Mouse (Mus musculus) midbrain, embryonic 14.5 days (tissue): ENCODE measurements around the gene Vipr2. TPM values are rescaled to one million over a fixed set of nuclear protein-coding genes. Genes with fewer than 3 reads are reported as not detected.

Experiments
- ATAC-seq: fragments of 200-750 bp; cut with Nextera tagmentation; 2 replicates; pipeline ENCODE4 v1.8.0; 2017; ENCODE audit warnings: moderate number of reproducible peaks, moderate library complexity; ENCODE audit not compliant: low FRiP score, low TSS enrichment
- DNase-seq: peaks from one replicate; pipeline ENCODE4 v3.0.0-alpha.2; 2015
- H3K27ac ChIP-seq: fragments of 300-500 bp; sonication (generic); replicated peaks from 2 replicates; pipeline ENCODE4 v1.5.1; 2014; ENCODE audit warnings: mild to moderate bottlenecking, low read depth, low read length, moderate library complexity
- H3K27me3 ChIP-seq: fragments of 300-500 bp; sonication (generic); 2 replicates; pipeline ENCODE4 v1.6.1; 2014; ENCODE audit warnings: low read length, control low read depth, mixed read lengths; ENCODE audit not compliant: control insufficient read depth, insufficient read depth
- H3K36me3 ChIP-seq: fragments of 300-500 bp; sonication (generic); 2 replicates; pipeline ENCODE4 v1.6.1; 2014; ENCODE audit warnings: low read length, control low read depth; ENCODE audit not compliant: control insufficient read depth, insufficient read depth
- H3K4me1 ChIP-seq: fragments of 300-500 bp; sonication (generic); 2 replicates; pipeline ENCODE4 v1.6.1; 2014; ENCODE audit warnings: mild to moderate bottlenecking, antibody characterized with exemption, low read length, control low read depth; ENCODE audit not compliant: control insufficient read depth, insufficient read depth
- H3K4me2 ChIP-seq: fragments of 300-500 bp; sonication (generic); 2 replicates; pipeline ENCODE4 v1.6.1; 2014; ENCODE audit warnings: mild to moderate bottlenecking, low read length, moderate library complexity
- H3K4me3 ChIP-seq: fragments of 300-500 bp; sonication (generic); replicated peaks from 2 replicates; pipeline ENCODE4 v1.5.1; 2014; ENCODE audit warnings: low read depth, low read length
- H3K9ac ChIP-seq: fragments of 300-500 bp; sonication (generic); replicated peaks from 2 replicates; pipeline ENCODE4 v1.6.1; 2014; ENCODE audit warnings: mild to moderate bottlenecking, low read length, moderate library complexity
- H3K9me3 ChIP-seq: fragments of 300-500 bp; sonication (generic); 2 replicates; pipeline ENCODE4 v1.6.1; 2016; ENCODE audit warnings: low read length, control low read depth, mixed read lengths; ENCODE audit not compliant: control insufficient read depth
- WGBS: fragments of 180-500 bp; shearing (Covaris S2); extraction: QIAGEN DNeasy Blood & Tissue Kit; methylation state at CpG from one replicate; pipeline ENCODE4 v1.1.7; 2014; 5-methylcytosine and 5-hydroxymethylcytosine counted together
- polyA plus RNA-seq: library from polyadenylated mRNA; unstranded; fragments of >200 nt; fragmentation: Nextera tagmentation; extraction: Ambion mirVana; gene quantifications from 2 replicates; pipeline ENCODE4 v1.2.1, GENCODE M21; 2014

The Vipr2 gene
- polyA plus RNA-seq, 1 experiment from 2014 or later = 0.97 TPM

DNA sequence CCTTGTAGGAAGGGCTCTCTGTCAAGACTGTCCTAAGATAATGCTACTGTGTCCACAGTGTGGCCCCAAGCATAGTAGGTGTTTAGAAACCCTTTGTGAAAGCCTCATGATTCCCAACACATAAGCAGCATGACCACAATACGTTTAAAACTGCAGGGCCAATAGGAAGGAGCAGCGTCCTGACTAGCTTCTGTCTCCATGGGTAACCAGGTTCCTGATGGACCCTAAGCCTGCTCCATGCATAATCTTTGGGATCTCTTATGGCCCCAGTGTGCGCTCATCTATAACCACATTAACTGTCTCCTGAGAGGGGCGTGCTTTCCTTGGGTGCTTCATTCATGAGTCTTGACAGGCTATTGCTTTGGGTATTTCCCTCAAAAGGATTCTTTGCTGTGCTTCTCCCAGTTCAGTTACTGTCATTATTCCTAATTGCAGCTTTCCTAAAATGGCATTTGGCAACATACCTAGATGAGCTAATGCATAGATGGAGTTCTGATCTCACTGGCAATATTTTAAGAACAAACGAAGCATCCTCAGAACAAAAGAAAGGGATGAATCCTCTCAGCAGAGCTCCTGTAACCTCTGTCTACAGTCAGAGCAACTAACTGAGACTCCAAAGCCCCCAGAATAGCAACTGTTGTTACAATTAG, 9.6 kb downstream of the Vipr2 start:
- no peaks in the 10 kb centered on the region for H3K27me3 ChIP-seq
- WGBS = 89% methylated on average over 5 of the region's 5 CpGs
- no peaks in the 10 kb centered on the region for H3K4me1 ChIP-seq
- H3K36me3 ChIP-seq = no peaks in the 10 kb centered on the region
- no peak overlapping the region for H3K4me3 ChIP-seq
- no peak overlapping the region for H3K4me2 ChIP-seq
- no peak overlapping the region for H3K27ac ChIP-seq
- ATAC-seq (no peak), DNase-seq (no peak)
- H3K9me3 ChIP-seq = no peaks in the 10 kb centered on the region
- no peak overlapping the region for H3K9ac ChIP-seq

DNA sequence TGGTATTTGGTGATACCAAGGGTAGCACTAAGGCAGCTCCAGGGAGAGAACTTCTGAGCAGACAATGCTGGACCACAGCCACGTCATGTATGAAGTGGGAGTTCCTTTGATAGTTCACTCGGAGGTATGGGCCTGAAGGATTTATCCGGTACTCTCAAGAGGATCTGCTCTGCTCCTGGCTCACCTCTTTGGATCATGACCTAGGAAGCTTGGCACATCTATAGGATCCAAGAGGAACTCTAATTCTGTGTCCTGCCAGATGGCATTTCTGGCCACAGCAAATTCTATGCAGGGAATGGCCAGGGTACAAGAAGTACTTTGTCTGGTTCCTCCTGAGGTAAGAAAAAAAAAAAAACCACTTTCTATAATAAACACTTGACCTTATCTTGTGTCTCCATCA, 12.3 kb downstream of the Vipr2 start:
- WGBS = 96% methylated on average over 3 of the region's 3 CpGs
- no peak for DNase-seq
- no peak overlapping the region for H3K4me3 ChIP-seq

DNA sequence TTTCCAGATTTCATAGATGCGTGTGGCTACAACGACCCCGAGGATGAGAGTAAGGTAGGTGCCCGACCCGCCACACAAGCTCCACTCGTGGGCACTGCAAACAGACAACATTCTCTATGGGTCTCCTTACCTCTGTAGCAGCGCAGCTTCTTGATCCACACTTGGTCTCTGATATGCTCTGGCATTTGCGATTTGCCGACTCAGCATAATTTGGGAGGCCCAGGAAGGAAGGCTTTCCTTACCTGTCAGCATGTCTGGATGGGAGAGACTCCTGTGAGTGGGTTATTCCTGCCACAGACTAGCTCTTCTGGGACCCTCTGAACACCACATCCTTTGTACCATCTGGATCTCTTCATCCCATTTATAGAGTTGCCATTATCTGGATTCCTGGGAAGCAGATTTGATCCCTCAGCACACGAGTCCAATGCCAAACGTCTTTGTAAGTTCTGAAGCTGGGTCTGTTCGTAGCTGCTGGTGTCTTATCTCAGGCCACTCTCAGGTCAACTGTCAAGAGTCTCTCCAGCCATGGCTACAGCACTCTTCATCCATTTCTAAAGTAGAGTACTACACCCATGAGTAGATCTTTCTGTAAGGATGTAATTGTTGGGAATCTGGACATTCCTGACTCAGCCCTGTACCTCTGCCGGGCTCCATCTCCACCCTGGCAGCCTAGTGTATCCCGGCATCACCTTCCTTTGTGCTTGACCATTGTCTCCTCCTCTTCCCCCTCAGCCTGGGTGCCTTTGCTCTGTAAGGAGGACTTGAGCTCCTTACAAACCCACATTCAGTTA, 17.4 kb downstream of the Vipr2 start:
- Histone ChIP-seq H3K27ac (no peak overlapping the region), H3K27me3 (no peaks in the 10 kb centered on the region), H3K9ac (no peak overlapping the region), H3K4me3 (no peak overlapping the region), H3K36me3 (no peaks in the 10 kb centered on the region), H3K9me3 (no peaks in the 10 kb centered on the region), H3K4me2 (no peak overlapping the region), H3K4me1 (no peaks in the 10 kb centered on the region)
- WGBS = 89% methylated on average over 14 of the region's 14 CpGs
- DNase-seq (no peak), ATAC-seq (no peak)

More for the DNA sequence above, 12.3 kb downstream of the Vipr2 start:
- Histone ChIP-seq H3K27me3 (no peaks in the 10 kb centered on the region), H3K9me3 (no peaks in the 10 kb centered on the region), H3K27ac (no peak overlapping the region), H3K4me1 (no peaks in the 10 kb centered on the region), H3K9ac (no peak overlapping the region), H3K36me3 (no peaks in the 10 kb centered on the region), H3K4me2 (no peak overlapping the region)
- ATAC-seq = no peak

DNA sequence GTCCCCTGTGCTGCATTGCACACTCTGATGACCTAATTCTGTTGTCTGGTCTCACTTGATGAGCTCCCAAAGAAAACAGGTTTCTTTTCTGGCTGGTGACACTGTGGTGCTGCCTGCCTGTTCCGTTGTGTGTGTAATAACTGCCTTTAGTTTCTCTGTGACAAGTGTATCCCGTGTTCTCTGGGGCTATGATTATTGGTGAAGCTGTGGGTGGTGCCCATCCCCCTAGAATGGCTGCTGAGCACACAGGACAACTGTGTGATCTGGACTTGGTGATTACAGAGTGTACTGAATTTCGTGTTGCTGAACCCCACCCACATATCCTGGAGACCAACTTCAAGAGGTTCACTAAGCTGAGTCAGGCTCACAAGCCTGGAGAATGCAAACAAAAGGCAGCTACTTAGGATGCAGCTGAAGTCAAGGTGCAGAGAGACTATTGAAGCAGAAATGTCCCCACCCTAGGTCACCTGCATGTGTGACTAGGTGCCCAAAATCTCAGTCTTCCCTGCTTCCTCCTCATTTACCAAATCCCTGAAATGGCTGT, 18.9 kb downstream of the Vipr2 start:
- DNase-seq (no peak), ATAC-seq (no peak)
- Histone ChIP-seq H3K4me3 (no peak overlapping the region), H3K9me3 (no peaks in the 10 kb centered on the region), H3K4me1 (no peaks in the 10 kb centered on the region), H3K4me2 (no peak overlapping the region), H3K9ac (no peak overlapping the region), H3K36me3 (no peaks in the 10 kb centered on the region), H3K27ac (no peak overlapping the region), H3K27me3 (no peaks in the 10 kb centered on the region)
- 72% methylated on average over 3 of the region's 3 CpGs for WGBS

- 93% methylated on average over 8 of the region's 8 CpGs for WGBS
- ATAC-seq = no peak
- no peaks in the 10 kb centered on the region for H3K27me3 ChIP-seq
These were observed 19.6 kb downstream of the Vipr2 start for GRCm38 (mm10) chr12:116097166-116097565.

GRCm38 (mm10) chr12:116101945-116102344, 24.4 kb downstream of the Vipr2 start:
- no peak for ATAC-seq

More at GRCm38 (mm10) chr12:116097166-116097565, 19.6 kb downstream of the Vipr2 start:
- Histone ChIP-seq H3K4me1 (no peaks in the 10 kb centered on the region), H3K9ac (no peak overlapping the region), H3K27ac (no peak overlapping the region), H3K4me3 (no peak overlapping the region), H3K36me3 (no peaks in the 10 kb centered on the region), H3K9me3 (no peaks in the 10 kb centered on the region), H3K4me2 (no peak overlapping the region)
- DNase-seq = no peak

DNA sequence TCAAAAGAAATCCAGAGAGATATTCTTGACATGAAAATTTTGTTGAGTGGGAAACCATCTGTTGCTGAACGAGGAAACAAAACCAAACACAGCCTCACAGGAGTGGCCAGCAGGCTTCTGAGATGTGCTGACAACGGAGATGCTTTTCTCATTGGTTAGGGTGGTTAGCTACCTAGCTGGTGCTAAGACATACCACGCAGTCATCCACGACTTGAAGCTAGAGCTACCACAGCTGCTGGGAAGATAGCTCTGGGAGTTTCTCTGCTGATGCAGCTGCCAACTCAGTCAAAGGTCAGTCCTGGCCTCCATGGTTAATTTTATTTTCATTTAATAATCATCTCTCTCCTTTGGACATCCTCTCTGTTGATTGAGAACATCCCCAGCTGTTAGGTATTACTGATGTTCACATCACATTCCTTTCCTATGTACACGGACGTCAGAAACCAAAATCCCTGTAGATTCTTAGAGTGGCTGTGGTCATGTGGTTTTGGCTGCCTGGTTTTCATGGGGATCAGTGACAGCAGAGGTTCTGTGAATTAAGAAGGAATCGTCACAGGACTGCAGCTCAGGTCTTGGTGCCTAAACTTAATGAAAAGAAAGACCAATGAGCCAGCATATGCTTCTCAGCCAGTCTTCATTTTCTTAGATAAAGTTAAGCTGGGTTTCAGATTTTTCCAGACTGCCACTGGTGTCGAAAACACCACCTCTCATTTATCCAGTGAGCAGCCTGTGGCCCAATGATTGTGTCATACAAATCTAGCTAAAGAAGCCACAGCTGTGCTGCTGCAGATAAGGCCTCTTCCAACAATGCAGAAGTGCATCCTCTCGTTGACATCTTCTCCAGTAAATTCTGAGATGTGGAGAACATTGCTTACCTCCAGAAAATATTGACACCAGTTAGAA, 32.2 kb downstream of the Vipr2 start:
- H3K27ac ChIP-seq = no peak overlapping the region
- no peak for DNase-seq

More at GRCm38 (mm10) chr12:116101945-116102344, 24.4 kb downstream of the Vipr2 start:
- no peak overlapping the region for H3K27ac ChIP-seq
- H3K4me1 ChIP-seq = no peaks in the 10 kb centered on the region
- H3K9me3 ChIP-seq = no peaks in the 10 kb centered on the region
- DNase-seq = no peak
- no peak overlapping the region for H3K9ac ChIP-seq
- no peak overlapping the region for H3K4me2 ChIP-seq
- H3K4me3 ChIP-seq = no peak overlapping the region
- 98% methylated on average over 2 of the region's 2 CpGs for WGBS
- H3K27me3 ChIP-seq = no peaks in the 10 kb centered on the region
- H3K36me3 ChIP-seq = no peaks in the 10 kb centered on the region

DNA sequence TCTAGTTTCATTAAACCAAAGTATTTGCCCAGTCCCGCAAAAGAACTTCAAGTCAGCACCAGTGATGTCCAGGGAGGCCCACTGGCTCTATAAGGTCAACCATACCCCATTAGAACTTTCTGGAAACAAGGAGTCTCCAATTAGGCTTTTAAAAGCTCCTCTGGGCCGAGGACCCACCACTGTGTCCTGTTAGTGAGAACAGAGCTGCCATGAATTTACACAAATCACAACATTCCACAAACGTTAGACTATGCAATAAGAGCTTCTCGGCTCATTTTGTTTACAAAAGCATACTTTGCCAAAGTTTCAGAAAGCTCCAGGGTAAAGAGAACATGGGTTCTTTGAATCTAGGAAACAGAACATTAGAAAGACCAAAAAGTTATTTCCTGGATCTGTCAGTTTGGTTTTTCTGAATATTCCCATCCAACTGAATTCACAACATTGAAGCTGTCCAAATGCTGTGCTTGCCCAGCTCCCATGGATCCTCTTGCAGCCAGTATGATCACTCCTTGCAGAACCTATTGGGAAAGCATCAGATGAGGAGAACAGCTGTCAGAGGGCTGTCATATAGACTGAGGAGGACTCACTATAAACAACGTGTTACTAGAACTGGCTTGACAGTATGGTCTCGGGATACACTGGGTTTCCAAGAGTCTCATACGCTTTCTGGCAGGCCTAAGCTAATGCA, 33.6 kb downstream of the Vipr2 start:
- H3K9ac ChIP-seq = no peak overlapping the region
- WGBS = 82% methylated on average over 7 of the region's 7 CpGs
- no peak overlapping the region for H3K27ac ChIP-seq
- no peaks in the 10 kb centered on the region for H3K36me3 ChIP-seq
- H3K4me2 ChIP-seq = no peak overlapping the region
- DNase-seq = no peak
- no peak for ATAC-seq
- H3K4me3 ChIP-seq = no peak overlapping the region
- no peaks in the 10 kb centered on the region for H3K27me3 ChIP-seq
- no peaks in the 10 kb centered on the region for H3K9me3 ChIP-seq
- H3K4me1 ChIP-seq = no peaks in the 10 kb centered on the region

More for the DNA sequence above, 32.2 kb downstream of the Vipr2 start:
- H3K4me2 ChIP-seq = no peak overlapping the region
- H3K4me3 ChIP-seq = no peak overlapping the region
- no peaks in the 10 kb centered on the region for H3K27me3 ChIP-seq
- H3K9me3 ChIP-seq = no peaks in the 10 kb centered on the region
- no peak overlapping the region for H3K9ac ChIP-seq
- no peaks in the 10 kb centered on the region for H3K4me1 ChIP-seq
- no peaks in the 10 kb centered on the region for H3K36me3 ChIP-seq
- 91% methylated on average over 9 of the region's 9 CpGs for WGBS
- ATAC-seq = no peak
